In the genomic region with DNA sequence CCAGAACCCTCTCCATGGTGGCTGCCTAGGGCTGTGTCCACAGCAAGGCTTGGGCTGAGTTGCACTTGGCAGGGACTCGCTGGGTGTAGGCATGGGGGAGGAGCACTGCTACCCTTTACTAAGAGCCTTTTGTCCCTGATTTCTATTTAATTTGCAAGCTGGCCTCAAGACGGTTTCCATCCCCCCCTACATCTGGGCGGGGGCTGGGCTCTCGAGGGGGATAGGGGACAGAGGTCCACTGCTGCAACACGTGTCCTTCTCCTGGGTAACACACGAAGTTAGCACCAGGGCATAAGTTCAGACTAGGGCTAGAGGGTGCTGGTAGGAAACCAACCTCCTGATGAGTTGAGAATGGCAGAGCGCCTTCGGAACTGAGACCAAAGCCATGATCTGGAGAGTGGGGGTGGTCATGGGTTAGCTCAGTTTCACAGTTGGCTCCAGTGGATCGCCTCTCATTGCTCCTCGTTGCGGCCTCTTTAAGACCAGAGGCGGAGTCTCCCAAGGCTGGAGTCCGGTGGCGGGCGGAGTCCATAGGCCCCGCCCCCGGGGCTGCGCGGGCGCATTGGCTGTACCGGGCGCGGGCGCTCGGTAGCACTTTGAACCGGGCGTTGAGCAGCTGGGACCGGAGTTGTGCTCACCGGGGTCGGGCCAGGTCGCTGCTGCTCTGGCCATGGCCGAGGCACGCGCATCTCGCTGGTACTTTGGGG, we compare ENCODE assay signal across 8 mouse cellular contexts. TPM values are rescaled to one million over a fixed set of nuclear protein-coding genes. Genes with fewer than 3 reads are reported as not detected.
DNase-seq lines count a peak whose midpoint lies in the region; ATAC-seq and TF ChIP-seq lines count a peak whose summit lies in the region.

A gene (plus strand): TSS at position 524 of the 707 bp plus-strand sequence.

- H3K36me3 ChIP-seq in hindbrain, embryonic 12.5 days: peaks cover 48% of the 10 kb centered on the region
- peaks cover 18% of the 10 kb centered on the region for H3K36me3 ChIP-seq in lung, postnatal 0 days (ENCODE audit: insufficient read depth, low read length)

- H3K9ac ChIP-seq in hindbrain, embryonic 12.5 days: peak within 1 kb of the TSS; percentile 82
- peak within 1 kb of the TSS; percentile 57 for H3K9ac ChIP-seq in lung, postnatal 0 days (replicated peaks; ENCODE audit: low read depth)

- H3K4me1 ChIP-seq in hindbrain, embryonic 12.5 days: peaks cover 34% of the 10 kb centered on the region
- H3K4me1 ChIP-seq in lung, postnatal 0 days (ENCODE audit: insufficient read depth, low read depth, low read length): peaks cover 9% of the 10 kb centered on the region

- H3K27ac ChIP-seq in hindbrain, embryonic 12.5 days: peak within 1 kb of the TSS; percentile 81
- H3K27ac ChIP-seq in lung, postnatal 0 days (ENCODE audit: low read length): peak within 1 kb of the TSS; percentile 71

- TF ChIP-seq EP300 in lung, postnatal 0 days (IDR thresholded peaks at IDR 0.05): no peak

- peak; percentile 91 for DNase-seq in R1 (ENCODE audit: low read depth, low spot score)
- peak; percentile 88 to 89 for DNase-seq in cerebellum, postnatal 14 days
- peak; percentile 71 to 83 for DNase-seq in frontal cortex, postnatal 14 days (ENCODE audit: low spot score in 2 of 2)
- DNase-seq in layer of hippocampus, postnatal 10 days (ENCODE audit: low spot score in 2 of 2): peak; percentile 83 to 87
- peak; percentile 96 for DNase-seq in lung, postnatal 0 days (ENCODE audit: low spot score)
- DNase-seq in ovary, postnatal 14 days (ENCODE audit: low spot score): peak; percentile 76
- peak; percentile 58 to 66 for DNase-seq in thymus, postnatal 10 days (ENCODE audit: low spot score in 2 of 2)

- under 1% methylated on average over 32 of the region's 35 CpGs for WGBS in hindbrain, embryonic 12.5 days
- WGBS in lung, postnatal 0 days: under 1% methylated on average over 26 of the region's 35 CpGs

- H3K4me3 ChIP-seq in hindbrain, embryonic 12.5 days: peak within 1 kb of the TSS; percentile 80
- H3K4me3 ChIP-seq in lung, postnatal 0 days (ENCODE audit: low read depth, low read length): peak within 1 kb of the TSS; percentile 76

- no peaks in the 10 kb centered on the region for H3K9me3 ChIP-seq in hindbrain, embryonic 12.5 days (replicated peaks)
- H3K9me3 ChIP-seq in lung, postnatal 0 days (ENCODE audit: low read length): no peaks in the 10 kb centered on the region

- no peaks in the 10 kb centered on the region for H3K27me3 ChIP-seq in hindbrain, embryonic 12.5 days
- H3K27me3 ChIP-seq in lung, postnatal 0 days (replicated peaks; ENCODE audit: insufficient read depth, low read length): no peaks in the 10 kb centered on the region

- peak; percentile 87 for ATAC-seq in hindbrain, embryonic 12.5 days (ENCODE audit: low FRiP score)
- peak; percentile 90 for ATAC-seq in lung, postnatal 0 days

- H3K4me2 ChIP-seq in hindbrain, embryonic 12.5 days (replicated peaks): peak within 1 kb of the TSS; percentile 86
- H3K4me2 ChIP-seq in lung, postnatal 0 days (replicated peaks; ENCODE audit: low read depth, low read length): peak within 1 kb of the TSS; percentile 98

- no peak for TF ChIP-seq CTCF in lung, postnatal 0 days (IDR thresholded peaks at IDR 0.05)

RNA-seq across cellular contexts. Expression of the gene that starts here (rescaled TPM):
- polyA plus RNA-seq in hindbrain, embryonic 12.5 days (2016; fragmentation: Nextera tagmentation; extraction: Ambion mirVana): 37.7 and 38.0 TPM in 2 replicates
- total RNA-seq in layer of hippocampus, postnatal 10 days (2021): 10 to 100 TPM; 24.5 to 25.8 TPM
- polyA plus RNA-seq in lung, postnatal 0 days (2015; fragmentation: Nextera tagmentation; extraction: Ambion mirVana): 75.4 and 83.4 TPM in 2 replicates

Comparison
In these comparisons a context has a peak if more than half of its experiments do, and no peak if none do; other contexts are left out.
1. Peak in every context shown above with its lines: DNase-seq, ATAC-seq, H3K4me3 ChIP-seq and H3K27ac ChIP-seq.